Mouse (Mus musculus) spleen, adult 18-20 months (tissue): Measurements from ENCODE around the gene Gadd45b.

Source experiments
- DNase-seq, 2 experiments: peaks; one replicate each; pipeline ENCODE4 v3.0.0; 2022; ENCODE audit warnings: mixed read lengths in 2 of 2

The Gadd45b gene

GRCm38 (mm10) chr10:80929299-80930226, at the start of gene Gadd45b:
Gadd45b (plus strand) TSS chr10:80930073.
- peak; percentile 97 to 99 for DNase-seq

- DNase-seq: peak; percentile 36 to 69
These were observed 49.7 kb upstream of the Gadd45b start for GRCm38 (mm10) chr10:80880131-80880641.

GRCm38 (mm10) chr10:80880901-80881300, 49.0 kb upstream of the Gadd45b start:
- DNase-seq: no peak

GRCm38 (mm10) chr10:80881301-80881700, 48.6 kb upstream of the Gadd45b start:
- DNase-seq: peak; percentile 51 to 78

GRCm38 (mm10) chr10:80887181-80887580, 42.7 kb upstream of the Gadd45b start:
- DNase-seq: no peak

GRCm38 (mm10) chr10:80895100-80895499, 34.8 kb upstream of the Gadd45b start:
- no peak for DNase-seq

GRCm38 (mm10) chr10:80895697-80896096, 34.2 kb upstream of the Gadd45b start:
- no peak for DNase-seq

GRCm38 (mm10) chr10:80896581-80897485, 33.0 kb upstream of the Gadd45b start:
- no peak for DNase-seq

GRCm38 (mm10) chr10:80897861-80898510, 31.9 kb upstream of the Gadd45b start:
- DNase-seq: no peak

- DNase-seq: no peak
These were observed 30.8 kb upstream of the Gadd45b start for GRCm38 (mm10) chr10:80899074-80899473.

- DNase-seq: no peak
These were observed 30.1 kb upstream of the Gadd45b start for GRCm38 (mm10) chr10:80899591-80900317.

- DNase-seq: peak; percentile 91 to 96
These were observed 29.3 kb upstream of the Gadd45b start, which contains the start of gene Timm13 for GRCm38 (mm10) chr10:80900318-80901247. Timm13 (minus strand) TSS chr10:80900969.

GRCm38 (mm10) chr10:80901409-80902272, 28.2 kb upstream of the Gadd45b start:
- DNase-seq: peak in 1 of 2 experiments; percentile 19

GRCm38 (mm10) chr10:80902273-80902940, 27.5 kb upstream of the Gadd45b start:
- DNase-seq: no peak

- DNase-seq: no peak
These were observed 26.6 kb upstream of the Gadd45b start for GRCm38 (mm10) chr10:80903282-80903681.

GRCm38 (mm10) chr10:80904004-80904693, 25.7 kb upstream of the Gadd45b start:
- DNase-seq: no peak

- no peak for DNase-seq
These were observed 25.2 kb upstream of the Gadd45b start for GRCm38 (mm10) chr10:80904709-80905108.
